Mouse (Mus musculus): ENCODE results near the gene Pnmal2.

- TF ChIP-seq CTCF (IDR thresholded peaks at IDR 0.05; ENCODE audit: borderline replicate concordance, insufficient read depth, low read depth, low read length) = no peak
- no peak for TF ChIP-seq POLR2A (IDR thresholded peaks at IDR 0.05; ENCODE audit: borderline replicate concordance, insufficient read depth, low read length)
Observed at GRCm38 (mm10) chr7:16942861-16943260, 1.6 kb upstream of the Pnmal2 start.
